Mouse (Mus musculus) brain, embryonic 14.5 days (tissue): ENCODE data around the gene Gm4707.

Source experiments
- CTCF ChIP-seq: fragments of 200-500 bp; IDR thresholded peaks from 2 replicates; pipeline ENCODE4 v1.5.1; 2012; ENCODE audit warnings: inconsistent platforms, mild to moderate bottlenecking, moderate library complexity, borderline replicate concordance; ENCODE audit not compliant: insufficient read depth, insufficient read length; ENCODE audit errors: extremely low read depth
- POLR2A ChIP-seq: fragments of 200-500 bp; IDR thresholded peaks from 2 replicates; pipeline ENCODE4 v1.6.1; 2012; ENCODE audit warnings: mild to moderate bottlenecking, inconsistent platforms, borderline replicate concordance; ENCODE audit not compliant: poor library complexity, insufficient read depth, insufficient read length, severe bottlenecking; ENCODE audit errors: extremely low read depth

DNA sequence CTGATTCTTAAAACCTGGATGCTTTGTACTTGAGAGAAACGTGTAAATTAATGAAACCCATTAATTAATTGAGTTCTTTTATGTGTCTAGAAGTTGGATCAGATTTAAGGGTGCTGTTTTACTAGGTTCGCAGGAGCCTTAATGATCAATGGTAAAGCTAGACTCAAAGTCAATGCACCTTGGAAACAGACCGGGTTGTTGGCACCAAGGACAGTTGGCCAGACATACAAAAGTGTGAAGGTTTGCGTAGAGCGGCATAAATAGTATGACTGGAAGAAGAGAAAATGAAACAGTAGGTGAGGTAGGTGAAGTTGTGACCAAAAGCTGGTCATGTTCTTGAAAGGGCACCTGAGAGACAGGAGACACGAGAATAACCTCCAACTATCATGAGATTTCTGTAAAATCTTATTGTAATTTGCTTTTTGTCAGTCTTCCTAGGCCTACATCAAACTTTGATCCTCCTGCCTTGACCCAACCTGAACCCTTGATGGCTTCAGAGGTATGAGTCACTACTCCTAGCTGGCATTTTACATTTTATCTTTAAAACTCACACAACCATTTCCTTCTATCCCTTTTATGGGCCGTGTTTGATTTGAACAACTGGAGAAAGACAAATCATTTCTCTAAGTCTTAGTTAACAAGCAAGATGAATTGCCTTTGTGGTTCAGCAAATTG is 16.8 kb upstream of the Gm4707 start:
- TF ChIP-seq POLR2A (no peak), CTCF (no peak)
